Mouse (Mus musculus) lung, postnatal 14 days (tissue): ENCODE results near the gene Epx.

Source experiments
- DNase-seq: peaks from one replicate; pipeline ENCODE4 v3.0.0; 2021

Epx gene

GRCm38 (mm10) chr11:87875436-87875835 is at the start of gene Epx:
TSS of gene Epx (minus strand) at chr11:87875536.
- DNase-seq = no peak

- DNase-seq = peak; percentile 36
Measured at GRCm38 (mm10) chr11:87920966-87921365, 45.6 kb upstream of the Epx start, which contains the start of gene Olfr464. TSS of gene Olfr464 (minus strand) at chr11:87920967.

- DNase-seq = no peak
Measured at GRCm38 (mm10) chr11:87920301-87920700, 45.0 kb upstream of the Epx start.

- no peak for DNase-seq
Measured at GRCm38 (mm10) chr11:87916005-87916404, 40.7 kb upstream of the Epx start.

- no peak for DNase-seq
Measured at GRCm38 (mm10) chr11:87904331-87904730, 29.0 kb upstream of the Epx start.

- no peak for DNase-seq
Measured at GRCm38 (mm10) chr11:87897287-87897686, 22.0 kb upstream of the Epx start, which contains the start of gene Olfr463. TSS of gene Olfr463 (minus strand) at chr11:87897387.

GRCm38 (mm10) chr11:87892168-87892567 is 16.8 kb upstream of the Epx start, which contains the start of gene Olfr462:
TSS of gene Olfr462 (minus strand) at chr11:87892268.
- no peak for DNase-seq

- DNase-seq = no peak
Measured at GRCm38 (mm10) chr11:87884856-87885255, 9.5 kb upstream of the Epx start.

- no peak for DNase-seq
Measured at GRCm38 (mm10) chr11:87883493-87883892, 8.2 kb upstream of the Epx start.

GRCm38 (mm10) chr11:87881714-87882113 is 6.4 kb upstream of the Epx start:
- no peak for DNase-seq

- no peak for DNase-seq
Measured at GRCm38 (mm10) chr11:87879826-87880225, 4.5 kb upstream of the Epx start.

GRCm38 (mm10) chr11:87871766-87872165 is 3.6 kb downstream of the Epx start:
- no peak for DNase-seq

- DNase-seq = no peak
Measured at GRCm38 (mm10) chr11:87870096-87870495, 5.2 kb downstream of the Epx start.

- DNase-seq = peak; percentile 40
Measured at GRCm38 (mm10) chr11:87866891-87867290, 8.4 kb downstream of the Epx start.

- no peak for DNase-seq
Measured at GRCm38 (mm10) chr11:87862805-87863204, 12.5 kb downstream of the Epx start.

GRCm38 (mm10) chr11:87860426-87860825 is 14.9 kb downstream of the Epx start:
- DNase-seq = no peak

- no peak for DNase-seq
Measured at GRCm38 (mm10) chr11:87859273-87859672, 16.1 kb downstream of the Epx start.

- no peak for DNase-seq
Measured at GRCm38 (mm10) chr11:87854550-87854949, 20.8 kb downstream of the Epx start.

- no peak for DNase-seq
Measured at GRCm38 (mm10) chr11:87853597-87853954, 21.8 kb downstream of the Epx start.

- peak; percentile 91 for DNase-seq
Measured at GRCm38 (mm10) chr11:87852690-87853596, 22.4 kb downstream of the Epx start, which contains the start of gene Mks1. TSS of gene Mks1 (plus strand) at chr11:87853215.

- DNase-seq = no peak
Measured at GRCm38 (mm10) chr11:87847884-87848283, 27.5 kb downstream of the Epx start.

- DNase-seq = no peak
Measured at GRCm38 (mm10) chr11:87846968-87847600, 28.3 kb downstream of the Epx start.

GRCm38 (mm10) chr11:87841436-87841835 is 33.9 kb downstream of the Epx start:
- no peak for DNase-seq

- peak; percentile 18 for DNase-seq
Measured at GRCm38 (mm10) chr11:87840676-87841075, 34.7 kb downstream of the Epx start.
